In genomic region chr7:30717006-30717715, GRCm38 (mm10) we compare ENCODE assay signal across 8 mouse cellular contexts. TPM values are rescaled to one million over a fixed set of nuclear protein-coding genes. Genes with fewer than 3 reads are reported as not detected.
A peak's percentile ranks its signal among the peaks of the same experiment; 100 is the strongest.
DNase-seq lines count a peak whose midpoint lies in the region; ATAC-seq lines count a peak whose summit lies in the region.

No protein-coding gene starts in this region.

- intact Hi-C loops in heart, postnatal 14 days (cut with DNase I): no loop called here

- DNase-seq in A20 (ENCODE audit: low read depth, low spot score): peak; percentile 94
- DNase-seq in adrenal gland, postnatal 10 days: peak; percentile 87
- peak; percentile 89 for DNase-seq in forebrain, embryonic 10.5 days (ENCODE audit: extremely low spot score, low spot score)
- DNase-seq in heart, postnatal 14 days: peak; percentile 37 to 40
- peak; percentile 78 to 85 for DNase-seq in kidney, postnatal 4 days
- DNase-seq in lung, adult 18-20 months: peak; percentile 73 to 75
- peak; percentile 89 for DNase-seq in testis, postnatal 14 days (ENCODE audit: low spot score)

- WGBS in forebrain, embryonic 10.5 days: 1% methylated on average over 43 of the region's 43 CpGs
- WGBS in neural tube, embryonic 14.5 days: 1% methylated on average over 43 of the region's 43 CpGs

- H3K36me3 ChIP-seq in forebrain, embryonic 10.5 days (replicated peaks): no peaks in the 10 kb centered on the region
- no peaks in the 10 kb centered on the region for H3K36me3 ChIP-seq in neural tube, embryonic 14.5 days (ENCODE audit: control insufficient read depth, insufficient read depth, low read length)

- no peak overlapping the region for H3K9ac ChIP-seq in neural tube, embryonic 14.5 days (replicated peaks; ENCODE audit: low read depth, low read length)

- peak; percentile 92 for ATAC-seq in neural tube, embryonic 14.5 days (ENCODE audit: low read depth)

- peaks cover 49% of the 10 kb centered on the region for H3K27me3 ChIP-seq in forebrain, embryonic 10.5 days (ENCODE audit: poor library complexity, severe bottlenecking)
- peaks cover 5% of the 10 kb centered on the region; the same call in 1 of the 2 replicates for H3K27me3 ChIP-seq in neural tube, embryonic 14.5 days (ENCODE audit: control insufficient read depth, insufficient read depth, low read length)

- H3K9me3 ChIP-seq in forebrain, embryonic 10.5 days: no peaks in the 10 kb centered on the region
- no peaks in the 10 kb centered on the region for H3K9me3 ChIP-seq in neural tube, embryonic 14.5 days (ENCODE audit: control insufficient read depth, low read length)

- peak overlapping the region; percentile 62; the same call in 1 of the 2 replicates for H3K27ac ChIP-seq in forebrain, embryonic 10.5 days
- H3K27ac ChIP-seq in neural tube, embryonic 14.5 days (ENCODE audit: low read depth, low read length): no peak overlapping the region

- H3K4me2 ChIP-seq in neural tube, embryonic 14.5 days (ENCODE audit: low read depth, low read length): peak overlapping the region; percentile 46

- peak overlapping the region; percentile 54 for H3K4me3 ChIP-seq in forebrain, embryonic 10.5 days
- peak overlapping the region; percentile 25 for H3K4me3 ChIP-seq in neural tube, embryonic 14.5 days (ENCODE audit: low read depth, low read length)

- H3K4me1 ChIP-seq in forebrain, embryonic 10.5 days: peaks cover 14% of the 10 kb centered on the region
- H3K4me1 ChIP-seq in neural tube, embryonic 14.5 days (ENCODE audit: control insufficient read depth, insufficient read depth, low read length): 0 out of 2 replicates have a peak, but pooled peaks cover 4% of the 10 kb centered on the region

RNA-seq across cellular contexts. Expression of gene Atp4a, which starts 5.2 kb away (rescaled TPM):
- 1 to 10 TPM; 2.3 to 3.1 TPM for total RNA-seq in adrenal gland, postnatal 10 days (2021)
- polyA plus RNA-seq in forebrain, embryonic 10.5 days (2016; fragmentation: Nextera tagmentation; extraction: Ambion mirVana): 1.1 and 1.4 TPM in 2 replicates
- total RNA-seq in heart, postnatal 14 days (2021): under 1 TPM in 1 of 2 experiments, not detected in 1; 0.15 TPM
- 1.9 and 2.9 TPM in 2 replicates for polyA plus RNA-seq in neural tube, embryonic 14.5 days (2014; fragmentation: Nextera tagmentation; extraction: Ambion mirVana)

RNA-seq across cellular contexts. Expression of gene Tmem147, which starts 12.2 kb away (rescaled TPM):
- 100 to 1,000 TPM; 246 to 247 TPM for total RNA-seq in adrenal gland, postnatal 10 days (2021)
- 154 and 158 TPM in 2 replicates for polyA plus RNA-seq in forebrain, embryonic 10.5 days (2016; fragmentation: Nextera tagmentation; extraction: Ambion mirVana)
- 100 to 1,000 TPM; 238 to 243 TPM for total RNA-seq in heart, postnatal 14 days (2021)
- polyA plus RNA-seq in neural tube, embryonic 14.5 days (2014; fragmentation: Nextera tagmentation; extraction: Ambion mirVana): 286 and 323 TPM in 2 replicates

RNA-seq across cellular contexts. Expression of gene 2200002J24Rik, which starts 18.4 kb away (rescaled TPM):
- total RNA-seq in adrenal gland, postnatal 10 days (2021): 1 to 10 TPM in 1 of 2 experiments, not detected in 1; 2.6 TPM
- polyA plus RNA-seq in forebrain, embryonic 10.5 days (2016; fragmentation: Nextera tagmentation; extraction: Ambion mirVana): not detected in 2 replicates
- total RNA-seq in heart, postnatal 14 days (2021): not detected
- polyA plus RNA-seq in neural tube, embryonic 14.5 days (2014; fragmentation: Nextera tagmentation; extraction: Ambion mirVana): not detected in 2 replicates

RNA-seq across cellular contexts. Expression of gene Gapdhs, which starts 26.3 kb away (rescaled TPM):
- total RNA-seq in adrenal gland, postnatal 10 days (2021): not detected
- 0.16 and 0.48 TPM in 2 replicates for polyA plus RNA-seq in forebrain, embryonic 10.5 days (2016; fragmentation: Nextera tagmentation; extraction: Ambion mirVana)
- total RNA-seq in heart, postnatal 14 days (2021): not detected
- polyA plus RNA-seq in neural tube, embryonic 14.5 days (2014; fragmentation: Nextera tagmentation; extraction: Ambion mirVana): 0.90 and 1.2 TPM in 2 replicates

RNA-seq across cellular contexts. Expression of gene Sbsn, which starts 34.1 kb away (rescaled TPM):
- total RNA-seq in adrenal gland, postnatal 10 days (2021): 10 to 100 TPM; 25.4 to 34.6 TPM
- polyA plus RNA-seq in forebrain, embryonic 10.5 days (2016; fragmentation: Nextera tagmentation; extraction: Ambion mirVana): 0.73 and 1.0 TPM in 2 replicates
- 1 to 10 TPM; 4.3 to 5.5 TPM for total RNA-seq in heart, postnatal 14 days (2021)
- 1.7 and 2.0 TPM in 2 replicates for polyA plus RNA-seq in neural tube, embryonic 14.5 days (2014; fragmentation: Nextera tagmentation; extraction: Ambion mirVana)

Comparison
In these comparisons a context has a peak if more than half of its experiments do, and no peak if none do; other contexts are left out.
1. DNase-seq: peak in every context shown above with its lines; median percentile 94 in A20; 89 in forebrain, embryonic 10.5 days; 89 in testis, postnatal 14 days; 87 in adrenal gland, postnatal 10 days; 82 in kidney, postnatal 4 days; 74 in lung, adult 18-20 months; 38 in heart, postnatal 14 days.